Mouse (Mus musculus): ENCODE data around the gene Prkar2b. TPM values are rescaled to one million over a fixed set of nuclear protein-coding genes. Genes with fewer than 3 reads are reported as not detected.

Prkar2b gene
- polyA plus RNA-seq, 1 experiment = 10.0 TPM

DNA sequence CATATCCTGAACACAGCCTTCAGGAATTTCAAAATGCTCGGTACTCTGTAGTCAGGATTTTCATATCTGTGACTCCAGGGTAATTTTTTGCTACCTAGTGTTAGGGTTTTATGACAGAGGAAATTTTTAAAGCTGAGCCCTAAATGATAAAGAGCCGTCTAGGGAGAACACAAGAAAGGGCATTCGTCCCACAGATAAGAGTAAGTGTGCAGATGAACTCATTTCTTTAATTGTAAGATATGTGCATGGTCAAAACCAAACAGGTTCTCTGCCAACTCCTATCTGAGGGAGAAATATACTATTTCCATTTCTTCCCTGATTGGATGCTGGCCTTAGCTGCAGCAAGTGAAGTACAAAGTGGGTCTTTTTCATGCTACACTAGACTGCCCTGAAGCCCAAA is 137.0 kb downstream of the Prkar2b start:
- no peak for DNase-seq (ENCODE audit: low spot score)

DNA sequence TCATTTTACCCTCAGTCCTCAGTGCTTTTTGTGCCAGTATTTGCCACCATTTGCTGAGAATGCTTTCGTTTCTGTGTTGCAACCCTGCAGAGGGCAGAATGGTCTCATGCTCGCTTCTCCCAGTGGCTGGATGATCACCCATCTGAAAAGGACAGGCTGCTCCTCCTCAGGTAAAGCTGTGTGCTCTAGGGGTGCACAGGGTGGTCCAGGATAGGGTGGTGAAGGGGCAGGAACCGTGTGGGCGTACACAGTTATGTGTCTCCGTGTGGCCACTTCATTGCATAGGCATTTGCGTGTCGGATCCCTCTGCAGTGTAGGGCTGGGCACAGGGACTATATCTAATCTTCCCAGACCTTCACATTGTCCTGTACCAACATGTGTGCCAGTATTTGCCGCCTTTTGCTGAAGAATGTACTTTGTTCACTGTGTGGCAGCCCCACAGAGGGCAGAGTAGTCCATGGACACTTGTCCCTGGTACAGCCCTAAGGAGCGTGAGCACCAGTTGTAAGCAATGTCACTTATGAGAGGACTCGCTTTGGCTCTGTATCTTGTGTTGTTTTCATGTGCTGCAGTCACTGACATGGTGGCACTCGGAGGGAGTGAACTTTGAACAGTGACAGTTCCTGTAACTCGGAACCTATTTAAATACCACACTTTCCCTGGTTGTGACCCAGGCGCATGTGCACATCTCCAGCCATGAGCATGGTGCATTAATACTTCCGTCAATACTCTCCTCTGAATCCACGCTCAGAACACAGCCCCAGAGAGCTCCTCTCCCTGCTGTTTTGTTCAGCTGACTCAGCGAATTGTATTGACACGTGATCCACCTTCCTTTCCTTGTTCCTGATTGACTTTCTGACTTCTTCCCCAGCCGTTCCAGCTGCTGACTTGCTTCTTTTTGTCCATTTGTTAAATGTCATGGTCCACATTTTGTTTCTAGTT is 140.4 kb downstream of the Prkar2b start:
- no peak for DNase-seq (ENCODE audit: low spot score)

DNA sequence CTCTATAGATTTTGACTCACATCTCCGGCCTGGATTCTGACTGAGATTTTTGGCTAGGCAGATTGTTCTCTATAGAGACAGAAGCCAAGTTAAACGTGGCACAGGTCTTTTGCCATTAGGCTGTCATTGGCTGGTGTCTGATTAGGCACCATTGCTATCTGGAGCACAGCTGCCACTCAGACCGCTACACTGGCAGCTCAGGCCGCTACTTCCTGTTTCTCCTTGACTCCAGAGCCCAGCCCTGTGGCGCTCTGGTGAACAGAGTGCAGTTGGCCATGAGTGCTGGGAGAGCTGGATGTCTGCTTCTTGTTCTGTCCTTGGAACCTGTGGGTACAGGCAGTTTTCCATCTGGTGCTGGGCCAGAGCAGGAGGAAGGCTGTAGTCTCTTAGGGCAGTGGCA is 143.9 kb downstream of the Prkar2b start:
- no peak for DNase-seq (ENCODE audit: low spot score)

DNA sequence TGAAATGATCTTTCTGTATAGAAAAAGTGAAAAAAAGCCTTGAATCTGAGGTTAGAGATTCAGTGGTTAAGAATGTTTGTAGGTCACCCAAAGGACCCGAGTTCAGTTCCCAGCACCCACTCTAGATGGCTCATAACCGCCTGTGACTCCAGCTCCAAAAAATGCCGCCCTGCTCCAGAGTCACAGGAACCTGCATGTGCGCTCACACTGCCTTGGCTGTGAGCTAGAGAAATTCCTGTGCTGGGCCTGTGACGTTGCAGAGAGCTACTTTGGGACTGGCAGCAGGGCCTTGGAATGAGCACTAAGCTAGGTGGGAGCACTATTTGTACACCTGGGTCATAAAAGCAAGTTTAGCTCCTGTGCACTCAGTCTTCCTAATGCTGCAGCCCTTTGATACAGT is 144.4 kb downstream of the Prkar2b start:
- no peak for DNase-seq (ENCODE audit: low spot score)

DNA sequence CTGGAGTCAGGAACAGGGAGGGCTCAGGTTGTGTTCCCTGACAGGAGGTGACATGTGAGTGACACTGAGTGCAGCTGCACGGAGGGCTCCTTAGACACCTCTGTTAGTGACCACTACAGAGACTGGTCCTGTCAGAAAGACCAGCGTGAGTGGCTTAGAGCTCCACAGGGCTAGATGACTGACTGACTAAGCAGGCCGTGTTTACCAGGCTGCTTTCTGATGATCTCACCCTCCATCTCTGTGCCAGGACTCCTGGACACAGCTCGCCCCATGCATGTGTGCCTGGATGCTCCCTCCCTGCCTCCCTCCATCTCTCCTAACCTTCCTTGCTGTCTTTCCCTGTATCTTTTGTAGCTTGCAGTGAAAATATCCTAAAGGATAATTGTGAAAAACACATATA is 147.5 kb downstream of the Prkar2b start:
- DNase-seq (ENCODE audit: low spot score) = no peak

DNA sequence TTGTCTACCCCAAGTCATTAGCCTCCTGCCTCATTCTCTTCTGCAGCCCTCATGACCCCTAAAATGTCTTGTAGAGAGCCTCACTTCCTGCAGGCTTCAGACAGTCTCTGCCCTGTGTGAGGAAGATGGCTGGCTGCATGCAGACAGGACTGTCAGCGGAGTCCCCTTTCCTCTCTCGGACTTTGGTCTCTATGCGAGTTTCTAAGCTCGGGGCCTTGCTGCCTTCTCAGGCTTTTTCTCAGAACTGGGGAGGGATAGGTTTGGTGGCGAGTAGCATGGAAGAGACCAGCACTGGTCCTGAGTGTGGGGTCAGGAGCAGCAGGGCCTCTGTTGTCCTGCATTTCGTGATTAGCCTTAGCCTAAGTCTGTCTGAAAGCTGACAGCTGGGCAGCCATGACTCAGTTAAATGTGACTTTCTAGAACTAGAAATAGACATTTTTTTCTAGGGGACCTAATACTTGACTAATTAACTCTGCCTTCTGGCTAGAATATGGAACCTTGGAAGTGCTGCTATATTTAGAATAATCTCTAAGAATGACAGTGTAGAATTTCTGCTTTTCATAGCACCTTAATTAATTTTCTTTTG is 148.0 kb downstream of the Prkar2b start:
- DNase-seq (ENCODE audit: low spot score) = no peak

Other genes with a start within 250 kb of the Prkar2b start
- gene Hbp1, start 110.8 kb downstream of the Prkar2b start, polyA plus RNA-seq (2012; rRNA removed) = 92.7 and 104 TPM in 2 replicates
- 4.6 and 5.4 TPM in 2 replicates for gene Pik3cg, start 147.4 kb upstream of the Prkar2b start, polyA plus RNA-seq (2012; rRNA removed)